Mouse (Mus musculus) liver, embryonic 12.5 days (tissue): Measurements from ENCODE around the gene Cnn2. TPM values are rescaled to one million over a fixed set of nuclear protein-coding genes. Genes with fewer than 3 reads are reported as not detected.

ENCODE experiments used
- ATAC-seq: fragments of 200-750 bp; cut with Nextera tagmentation; 2 replicates; pipeline ENCODE4 v1.8.0; 2017; ENCODE audit warnings: moderate number of reproducible peaks, mild to moderate bottlenecking, moderate library complexity
- H3K27ac ChIP-seq: fragments of 300-500 bp; sonication (generic); 2 replicates; pipeline ENCODE4 v1.5.1; 2016; ENCODE audit warnings: mild to moderate bottlenecking
- H3K27me3 ChIP-seq: fragments of 300-500 bp; sonication (generic); replicated peaks from 2 replicates; pipeline ENCODE4 v1.6.1; 2016; ENCODE audit warnings: mild to moderate bottlenecking, moderate library complexity
- H3K36me3 ChIP-seq: fragments of 300-500 bp; sonication (generic); 2 replicates; pipeline ENCODE4 v1.6.1; 2016; ENCODE audit warnings: mild to moderate bottlenecking, moderate library complexity
- H3K4me1 ChIP-seq: fragments of 300-500 bp; sonication (generic); 2 replicates; pipeline ENCODE4 v1.6.1; 2016
- H3K4me2 ChIP-seq: fragments of 300-500 bp; sonication (generic); 2 replicates; pipeline ENCODE4 v1.6.1; 2016; ENCODE audit warnings: mild to moderate bottlenecking, moderate library complexity
- H3K4me3 ChIP-seq: fragments of 300-500 bp; sonication (generic); 2 replicates; pipeline ENCODE4 v1.5.1; 2016; ENCODE audit warnings: mild to moderate bottlenecking, moderate library complexity
- H3K9ac ChIP-seq: fragments of 300-500 bp; sonication (generic); 2 replicates; pipeline ENCODE4 v1.6.1; 2016; ENCODE audit warnings: mild to moderate bottlenecking, moderate library complexity
- H3K9me3 ChIP-seq: fragments of 300-500 bp; sonication (generic); replicated peaks from 2 replicates; pipeline ENCODE4 v1.6.1; 2016; ENCODE audit warnings: mild to moderate bottlenecking, moderate library complexity
- WGBS: fragments of 180-500 bp; shearing (Covaris S2); methylation state at CpG from one replicate; pipeline ENCODE4 v1.1.7; 2016; ENCODE audit not compliant: insufficient replicate concordance; 5-methylcytosine and 5-hydroxymethylcytosine counted together
- polyA plus RNA-seq: library from polyadenylated mRNA; unstranded; fragments of >200 nt; fragmentation: Nextera tagmentation; extraction: Ambion mirVana; gene quantifications from 2 replicates; pipeline ENCODE4 v1.2.1, GENCODE M21; 2016

Cnn2 gene
- polyA plus RNA-seq, 1 experiment from 2014 or later = 75.4 TPM

GRCm38 (mm10) chr10:80024229-80025043 is 36.1 kb downstream of the Cnn2 start:
- Histone ChIP-seq H3K36me3 (peaks cover 92% of the 10 kb centered on the region), H3K4me2 (no peak overlapping the region), H3K4me1 (peaks cover 65% of the 10 kb centered on the region), H3K27ac (peak overlapping the region; percentile 43), H3K9me3 (no peaks in the 10 kb centered on the region), H3K4me3 (no peak overlapping the region), H3K9ac (no peak overlapping the region; the same call in 1 of the 2 replicates), H3K27me3 (no peaks in the 10 kb centered on the region)
- 76% methylated on average over 15 of the region's 15 CpGs for WGBS
- ATAC-seq = no peak

GRCm38 (mm10) chr10:80025044-80025347 is 36.6 kb downstream of the Cnn2 start:
- Histone ChIP-seq H3K27ac (peak overlapping the region; percentile 20; the same call in 1 of the 2 replicates), H3K4me3 (no peak overlapping the region), H3K4me2 (no peak overlapping the region), H3K9ac (no peak overlapping the region), H3K36me3 (peaks cover 93% of the 10 kb centered on the region), H3K27me3 (no peaks in the 10 kb centered on the region), H3K4me1 (peaks cover 60% of the 10 kb centered on the region), H3K9me3 (no peaks in the 10 kb centered on the region)
- 53% methylated on average over 4 of the region's 4 CpGs for WGBS
- no peak for ATAC-seq

- Histone ChIP-seq H3K27ac (peak overlapping the region; percentile 36; the same call in 1 of the 2 replicates), H3K4me3 (no peak overlapping the region), H3K4me1 (peaks cover 55% of the 10 kb centered on the region), H3K36me3 (peaks cover 93% of the 10 kb centered on the region), H3K9me3 (no peaks in the 10 kb centered on the region), H3K9ac (peak overlapping the region; percentile 2; the same call in 1 of the 2 replicates), H3K27me3 (no peaks in the 10 kb centered on the region), H3K4me2 (no peak overlapping the region)
- ATAC-seq = no peak
- 80% methylated on average over 10 of the region's 10 CpGs for WGBS
These were observed 37.1 kb downstream of the Cnn2 start for GRCm38 (mm10) chr10:80025463-80025862.

GRCm38 (mm10) chr10:80025889-80026288 is 37.5 kb downstream of the Cnn2 start:
- ATAC-seq = peak; percentile 44
- H3K4me1 ChIP-seq = peaks cover 55% of the 10 kb centered on the region

DNA sequence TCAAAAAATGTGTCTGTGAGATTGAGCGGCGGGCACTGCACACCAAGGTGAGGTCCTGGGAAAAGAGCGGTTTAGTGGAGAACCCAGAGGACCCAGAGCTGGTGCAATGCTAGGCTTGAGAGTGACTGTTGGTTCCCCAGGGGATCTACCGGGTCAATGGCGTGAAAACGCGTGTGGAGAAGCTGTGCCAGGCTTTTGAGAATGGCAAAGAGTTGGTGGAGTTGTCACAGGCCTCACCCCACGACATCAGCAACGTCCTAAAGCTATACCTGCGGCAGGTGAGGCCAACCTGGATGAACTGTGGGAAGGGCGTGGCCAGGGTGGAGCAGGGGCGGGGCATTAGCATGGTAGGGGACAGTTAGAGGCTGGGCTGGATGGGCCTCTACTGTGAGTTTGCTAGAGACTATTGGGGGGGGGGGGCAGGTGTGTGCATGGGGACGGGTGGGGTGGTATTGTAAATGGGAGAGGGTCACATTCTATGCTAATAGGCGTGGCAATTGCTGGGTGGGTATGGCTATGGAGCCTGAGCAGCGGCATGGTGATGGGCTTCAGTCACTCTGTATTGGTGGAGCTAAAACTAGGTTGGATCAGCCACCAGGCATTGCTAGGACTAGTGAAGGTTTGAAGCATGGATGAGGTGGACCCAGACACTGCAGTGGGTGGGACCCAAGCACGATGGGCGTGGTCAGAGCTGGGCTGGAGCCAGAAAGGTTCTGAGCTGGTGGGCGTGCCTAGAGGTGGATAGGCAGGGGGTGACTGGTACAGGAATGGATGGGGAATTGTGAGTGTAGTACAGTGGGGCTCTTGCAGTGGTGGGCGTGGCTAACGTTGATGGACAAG is 39.5 kb downstream of the Cnn2 start:
- H3K4me1 ChIP-seq = peaks cover 72% of the 10 kb centered on the region
- H3K27me3 ChIP-seq = no peaks in the 10 kb centered on the region
- no peak overlapping the region for H3K4me3 ChIP-seq
- H3K4me2 ChIP-seq = no peak overlapping the region
- 63% methylated on average over 20 of the region's 20 CpGs for WGBS
- ATAC-seq = peak; percentile 37; the same call in 1 of the 2 replicates
- peaks cover 82% of the 10 kb centered on the region for H3K36me3 ChIP-seq
- no peak overlapping the region for H3K9ac ChIP-seq
- no peaks in the 10 kb centered on the region for H3K9me3 ChIP-seq
- peak overlapping the region; percentile 36; the same call in 1 of the 2 replicates for H3K27ac ChIP-seq

More at GRCm38 (mm10) chr10:80025889-80026288, 37.5 kb downstream of the Cnn2 start:
- H3K9me3 ChIP-seq = no peaks in the 10 kb centered on the region
- peak overlapping the region; percentile 2; the same call in 1 of the 2 replicates for H3K9ac ChIP-seq
- peaks cover 93% of the 10 kb centered on the region for H3K36me3 ChIP-seq
- H3K27ac ChIP-seq = peak overlapping the region; percentile 36; the same call in 1 of the 2 replicates
- H3K4me3 ChIP-seq = no peak overlapping the region
- no peak overlapping the region for H3K4me2 ChIP-seq
- 59% methylated on average over 12 of the region's 12 CpGs for WGBS
- no peaks in the 10 kb centered on the region for H3K27me3 ChIP-seq

DNA sequence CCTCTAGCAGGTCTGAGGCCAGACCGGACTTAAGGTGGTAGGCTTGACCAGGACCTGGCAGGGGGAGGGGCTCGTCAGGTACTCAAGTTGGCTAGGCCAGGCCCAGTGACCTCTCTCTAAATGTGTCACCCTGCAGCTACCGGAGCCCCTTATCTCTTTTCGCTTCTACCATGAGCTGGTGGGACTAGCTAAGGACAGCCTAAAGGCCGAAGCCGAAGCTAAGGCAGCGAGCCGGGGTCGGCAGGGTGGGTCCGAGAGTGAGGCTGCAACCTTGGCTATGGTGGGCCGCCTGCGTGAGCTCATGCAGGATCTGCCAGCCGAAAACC is 40.1 kb downstream of the Cnn2 start:
- ATAC-seq = no peak
- Histone ChIP-seq H3K4me3 (no peak overlapping the region), H3K4me2 (no peak overlapping the region), H3K9ac (no peak overlapping the region), H3K27ac (0 out of 2 replicates have a peak overlapping the region, but pooled peaks have one; percentile 33), H3K9me3 (no peaks in the 10 kb centered on the region), H3K4me1 (peaks cover 76% of the 10 kb centered on the region), H3K27me3 (no peaks in the 10 kb centered on the region), H3K36me3 (peaks cover 78% of the 10 kb centered on the region)
- 85% methylated on average over 13 of the region's 13 CpGs for WGBS

DNA sequence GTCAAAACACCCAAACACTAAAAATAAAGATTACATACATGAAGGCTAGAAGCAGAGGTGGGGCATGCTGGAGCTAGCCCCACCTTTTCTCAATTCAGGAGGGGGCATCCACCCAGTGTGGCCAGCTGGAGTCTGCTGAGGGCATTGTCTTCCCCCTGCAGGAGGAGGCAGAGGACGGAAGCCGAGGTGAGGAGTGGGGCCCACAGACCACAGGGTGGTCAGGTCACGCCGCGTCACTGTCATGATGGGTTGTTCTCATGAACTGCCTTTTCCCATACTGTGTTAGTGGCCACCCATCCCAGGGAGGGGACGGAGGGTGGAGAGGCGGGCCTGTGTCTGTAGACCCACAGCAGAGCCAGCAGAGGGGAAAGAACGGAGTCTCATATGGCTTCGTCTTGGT is 41.8 kb downstream of the Cnn2 start:
- no peaks in the 10 kb centered on the region for H3K9me3 ChIP-seq
- H3K4me1 ChIP-seq = peaks cover 73% of the 10 kb centered on the region
- peak overlapping the region; percentile 20; the same call in 1 of the 2 replicates for H3K27ac ChIP-seq
- peaks cover 76% of the 10 kb centered on the region for H3K36me3 ChIP-seq
- ATAC-seq = no peak
- H3K27me3 ChIP-seq = no peaks in the 10 kb centered on the region
- no peak overlapping the region for H3K9ac ChIP-seq
- 62% methylated on average over 9 of the region's 9 CpGs for WGBS
- no peak overlapping the region for H3K4me2 ChIP-seq
- no peak overlapping the region for H3K4me3 ChIP-seq

- 83% methylated on average over 17 of the region's 17 CpGs for WGBS
- H3K36me3 ChIP-seq = peaks cover 76% of the 10 kb centered on the region
- H3K9ac ChIP-seq = no peak overlapping the region
- no peak overlapping the region for H3K4me2 ChIP-seq
- H3K27me3 ChIP-seq = no peaks in the 10 kb centered on the region
- H3K27ac ChIP-seq = 0 out of 2 replicates have a peak overlapping the region, but pooled peaks have one; percentile 74
- no peaks in the 10 kb centered on the region for H3K9me3 ChIP-seq
- peaks cover 73% of the 10 kb centered on the region for H3K4me1 ChIP-seq
- no peak overlapping the region for H3K4me3 ChIP-seq
- ATAC-seq = no peak
These were observed 42.4 kb downstream of the Cnn2 start for GRCm38 (mm10) chr10:80030736-80031135.

DNA sequence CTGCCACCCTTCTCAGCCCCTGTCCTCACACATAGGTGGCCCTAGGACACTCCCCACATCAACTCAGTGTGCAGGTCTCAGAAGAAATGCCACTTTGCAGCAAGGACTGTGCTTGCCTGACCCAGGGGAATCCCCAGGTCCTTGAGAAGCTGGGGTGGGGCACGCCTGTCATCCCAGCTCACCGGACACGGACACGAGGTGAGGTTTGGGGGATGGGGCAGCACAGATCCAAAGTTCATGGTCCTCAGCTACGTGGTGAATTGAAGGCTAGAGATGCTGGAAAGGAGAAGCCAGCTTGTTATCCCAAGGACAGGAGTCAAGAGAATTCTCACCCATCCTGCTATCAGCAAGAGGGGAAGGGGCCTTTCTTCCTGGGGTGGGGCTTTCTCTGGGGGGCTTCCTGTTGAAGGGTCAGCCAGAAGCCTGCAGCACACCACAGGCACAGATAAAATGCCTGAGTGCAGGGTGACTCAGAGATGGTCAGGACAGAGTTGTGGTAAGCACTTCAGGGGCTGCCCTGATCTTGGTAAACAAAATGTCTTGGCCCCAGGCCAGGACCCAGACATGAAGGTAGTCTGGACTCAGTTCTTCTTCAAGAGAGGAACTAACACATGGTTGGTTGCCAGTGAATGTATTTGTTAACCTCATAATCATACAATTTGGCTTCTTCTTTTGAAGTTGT is 44.6 kb downstream of the Cnn2 start:
- peak; percentile 49 for ATAC-seq
- H3K9me3 ChIP-seq = no peaks in the 10 kb centered on the region
- peaks cover 68% of the 10 kb centered on the region for H3K4me1 ChIP-seq
- no peak overlapping the region for H3K4me3 ChIP-seq
- H3K27me3 ChIP-seq = no peaks in the 10 kb centered on the region
- H3K36me3 ChIP-seq = peaks cover 77% of the 10 kb centered on the region
- H3K4me2 ChIP-seq = peak overlapping the region; percentile 15
- 0 out of 2 replicates have a peak overlapping the region, but pooled peaks have one; percentile 25 for H3K9ac ChIP-seq
- peak overlapping the region; percentile 74 for H3K27ac ChIP-seq
- WGBS = 6% methylated on average over 5 of the region's 5 CpGs

- peak overlapping the region; percentile 74 for H3K27ac ChIP-seq
- H3K4me2 ChIP-seq = peak overlapping the region; percentile 15; the same call in 1 of the 2 replicates
- 0 out of 2 replicates have a peak overlapping the region, but pooled peaks have one; percentile 7 for H3K9ac ChIP-seq
- no peaks in the 10 kb centered on the region for H3K9me3 ChIP-seq
- H3K36me3 ChIP-seq = peaks cover 77% of the 10 kb centered on the region
- 16% methylated on average over 9 of the region's 9 CpGs for WGBS
- peaks cover 69% of the 10 kb centered on the region for H3K4me1 ChIP-seq
- peak; percentile 43; the same call in 1 of the 2 replicates for ATAC-seq
- no peak overlapping the region for H3K4me3 ChIP-seq
- H3K27me3 ChIP-seq = no peaks in the 10 kb centered on the region
These were observed 45.4 kb downstream of the Cnn2 start for GRCm38 (mm10) chr10:80033511-80034391.

DNA sequence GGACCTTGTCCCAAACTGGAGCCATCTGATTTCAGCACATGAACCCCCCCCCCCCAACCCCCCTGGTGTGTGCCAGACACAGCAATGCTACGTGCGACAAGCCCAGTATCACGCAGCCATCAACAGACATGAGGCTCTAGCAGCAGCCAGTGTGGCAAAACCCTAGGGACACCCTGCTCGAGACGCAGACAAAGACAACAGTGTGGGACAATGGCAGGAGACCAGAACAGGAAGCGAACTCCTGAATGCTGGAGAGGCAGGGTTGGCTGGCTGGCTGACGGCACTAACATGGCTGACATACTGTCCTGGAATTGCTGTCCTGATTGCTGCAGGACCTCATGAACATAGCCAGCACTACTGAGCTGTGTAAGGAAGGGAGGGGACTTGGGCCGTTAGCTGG is 46.8 kb downstream of the Cnn2 start:
- Histone ChIP-seq H3K9ac (0 out of 2 replicates have a peak overlapping the region, but pooled peaks have one; percentile 17), H3K9me3 (no peaks in the 10 kb centered on the region), H3K27me3 (no peaks in the 10 kb centered on the region), H3K36me3 (peaks cover 63% of the 10 kb centered on the region), H3K4me1 (peaks cover 77% of the 10 kb centered on the region), H3K4me3 (no peak overlapping the region), H3K27ac (peak overlapping the region; percentile 17; the same call in 1 of the 2 replicates), H3K4me2 (no peak overlapping the region)
- 86% methylated on average over 8 of the region's 8 CpGs for WGBS
- ATAC-seq = no peak
